In the genomic region with DNA sequence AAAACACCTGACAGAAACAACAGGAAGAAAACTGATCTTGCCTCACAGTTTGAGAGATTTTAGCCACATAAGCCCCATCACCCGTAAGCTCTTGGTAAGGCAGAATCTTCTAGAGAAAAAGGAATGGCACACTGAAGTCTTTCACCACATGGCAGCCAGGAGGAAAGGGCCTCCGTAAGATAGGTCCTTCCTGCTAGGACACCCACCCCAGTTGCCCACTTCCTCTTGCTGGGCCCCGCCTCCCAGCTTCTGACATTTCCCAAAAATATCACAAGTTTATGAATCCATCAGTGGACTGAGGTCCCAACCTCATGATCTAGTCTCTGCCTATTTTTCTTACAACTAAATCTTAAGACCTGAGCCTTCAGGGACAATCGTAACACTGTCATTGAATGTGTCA, we compare ENCODE assay signal across 14 mouse cellular contexts.
DNase-seq lines count a peak whose midpoint lies in the region; ATAC-seq lines count a peak whose summit lies in the region.
"Had no signal": no experiment of that assay in that cellular context is flagged by ENCODE, and none has a peak within 500 bp of the region (broad histone marks: within the 10 kb centered on the region; RNA-seq: fewer than 3 reads in every experiment).

No protein-coding gene starts in this region.

- no peaks in the 10 kb centered on the region for H3K36me3 ChIP-seq in heart, embryonic 11.5 days (ENCODE audit: control insufficient read depth, insufficient read depth, low read length)
- peaks cover 12% of the 10 kb centered on the region; the same call in 1 of the 2 replicates for H3K36me3 ChIP-seq in limb, embryonic 12.5 days
- peaks cover 8% of the 10 kb centered on the region; the same call in 1 of the 2 replicates for H3K36me3 ChIP-seq in limb, embryonic 10.5 days
- peaks cover 4% of the 10 kb centered on the region; the same call in 1 of the 2 replicates for H3K36me3 ChIP-seq in embryonic facial prominence, embryonic 13.5 days
- no peaks in the 10 kb centered on the region for H3K36me3 ChIP-seq in intestine, embryonic 16.5 days (ENCODE audit: control insufficient read depth, insufficient read depth, low read length)
- H3K36me3 ChIP-seq: liver, embryonic 12.5 days had no signal

- H3K9ac ChIP-seq in heart, embryonic 11.5 days (ENCODE audit: low read depth, low read length), result 0 out of 2 replicates have a peak overlapping the region, but pooled peaks have one; percentile 5
- no peak overlapping the region for H3K9ac ChIP-seq in limb, embryonic 12.5 days (replicated peaks)
- H3K9ac ChIP-seq in embryonic facial prominence, embryonic 13.5 days, result no peak overlapping the region
- H3K9ac ChIP-seq in intestine, embryonic 16.5 days (ENCODE audit: low read depth, low read length), result no peak overlapping the region
- H3K9ac ChIP-seq: liver, embryonic 12.5 days had no signal

- no peak overlapping the region for H3K4me3 ChIP-seq in heart, embryonic 11.5 days (ENCODE audit: low read depth, low read length)
- no peak overlapping the region for H3K4me3 ChIP-seq in limb, embryonic 12.5 days (replicated peaks)
- H3K4me3 ChIP-seq in limb, embryonic 10.5 days, result no peak overlapping the region
- no peak overlapping the region for H3K4me3 ChIP-seq in embryonic facial prominence, embryonic 13.5 days
- no peak overlapping the region for H3K4me3 ChIP-seq in intestine, embryonic 16.5 days (ENCODE audit: low read length)
- H3K4me3 ChIP-seq: layer of hippocampus, adult 2 months; liver, embryonic 12.5 days; myocyte had no signal

- peaks cover 15% of the 10 kb centered on the region for H3K4me1 ChIP-seq in heart, embryonic 11.5 days (ENCODE audit: control insufficient read depth, insufficient read depth, low read length)
- H3K4me1 ChIP-seq in limb, embryonic 12.5 days (replicated peaks), result peaks cover 35% of the 10 kb centered on the region
- peaks cover 21% of the 10 kb centered on the region; the same call in 1 of the 2 replicates for H3K4me1 ChIP-seq in limb, embryonic 10.5 days
- peaks cover 35% of the 10 kb centered on the region for H3K4me1 ChIP-seq in embryonic facial prominence, embryonic 13.5 days
- 0 out of 2 replicates have a peak, but pooled peaks cover 4% of the 10 kb centered on the region for H3K4me1 ChIP-seq in intestine, embryonic 16.5 days (ENCODE audit: control insufficient read depth, insufficient read depth, low read length)
- H3K4me1 ChIP-seq: liver, embryonic 12.5 days had no signal

- intact Hi-C loops in heart, postnatal 25 days (cut with DNase I), result no loop called here

- H3K4me2 ChIP-seq in heart, embryonic 11.5 days, result no peak overlapping the region
- no peak overlapping the region for H3K4me2 ChIP-seq in limb, embryonic 12.5 days
- no peak overlapping the region for H3K4me2 ChIP-seq in embryonic facial prominence, embryonic 13.5 days
- H3K4me2 ChIP-seq in intestine, embryonic 16.5 days (ENCODE audit: low read depth, low read length), result no peak overlapping the region
- H3K4me2 ChIP-seq: liver, embryonic 12.5 days; midbrain, embryonic 11.5 days had no signal

- no peak for ATAC-seq in heart, embryonic 11.5 days (replicated peaks; ENCODE audit: insufficient number of reproducible peaks, low FRiP score, low TSS enrichment)
- ATAC-seq in limb, embryonic 12.5 days (ENCODE audit: insufficient number of reproducible peaks, insufficient read depth, low FRiP score, low TSS enrichment, low read depth), result no peak
- no peak for ATAC-seq in embryonic facial prominence, embryonic 13.5 days (ENCODE audit: insufficient number of reproducible peaks, insufficient read depth, low FRiP score, low TSS enrichment, low read depth)
- ATAC-seq in megakaryocyte, adult 5-6 weeks (ENCODE audit: poor library complexity, severe bottlenecking), result peak; percentile 62
- no peak for ATAC-seq in intestine, embryonic 16.5 days
- ATAC-seq: intestine, postnatal 0 days; liver, embryonic 12.5 days had no signal

- peak overlapping the region; percentile 62; the same call in 1 of the 2 replicates for H3K27ac ChIP-seq in heart, embryonic 11.5 days (ENCODE audit: low read depth, low read length)
- H3K27ac ChIP-seq in limb, embryonic 12.5 days, result 0 out of 2 replicates have a peak overlapping the region, but pooled peaks have one; percentile 36
- no peak overlapping the region for H3K27ac ChIP-seq in limb, embryonic 10.5 days
- H3K27ac ChIP-seq in embryonic facial prominence, embryonic 13.5 days, result peak overlapping the region; percentile 73; the same call in 1 of the 2 replicates
- no peak overlapping the region for H3K27ac ChIP-seq in intestine, embryonic 16.5 days (ENCODE audit: low read length)
- H3K27ac ChIP-seq: layer of hippocampus, adult 2 months; liver, embryonic 12.5 days had no signal

- no peaks in the 10 kb centered on the region for H3K27me3 ChIP-seq in heart, embryonic 11.5 days (ENCODE audit: control insufficient read depth, insufficient read depth, low read length)
- no peaks in the 10 kb centered on the region for H3K27me3 ChIP-seq in limb, embryonic 12.5 days
- H3K27me3 ChIP-seq in limb, embryonic 10.5 days (ENCODE audit: low read depth, poor library complexity, severe bottlenecking), result no peaks in the 10 kb centered on the region
- no peaks in the 10 kb centered on the region for H3K27me3 ChIP-seq in embryonic facial prominence, embryonic 13.5 days
- no peaks in the 10 kb centered on the region for H3K27me3 ChIP-seq in intestine, embryonic 16.5 days (replicated peaks; ENCODE audit: control insufficient read depth, insufficient read depth, low read length)
- H3K27me3 ChIP-seq: liver, embryonic 12.5 days had no signal

- 73% methylated on average over 4 of the region's 4 CpGs for WGBS in heart, embryonic 11.5 days (ENCODE audit: insufficient replicate concordance)
- WGBS in limb, embryonic 12.5 days, result 81% methylated on average over 4 of the region's 4 CpGs
- WGBS in limb, embryonic 10.5 days, result 89% methylated on average over 4 of the region's 4 CpGs
- WGBS in embryonic facial prominence, embryonic 13.5 days, result 78% methylated on average over 4 of the region's 4 CpGs
- 82% methylated on average over 4 of the region's 4 CpGs for WGBS in intestine, embryonic 16.5 days

- DNase-seq in heart, postnatal 25 days (ENCODE audit: low spot score), result no peak
- no peak for DNase-seq in limb, embryonic 10.5 days (ENCODE audit: low spot score)
- DNase-seq: gastrocnemius, postnatal 36 days; thymus, postnatal 14 days had no signal

- H3K9me3 ChIP-seq in heart, embryonic 11.5 days (replicated peaks; ENCODE audit: control insufficient read depth, low read length), result no peaks in the 10 kb centered on the region
- 0 out of 2 replicates have a peak, but pooled peaks cover 4% of the 10 kb centered on the region for H3K9me3 ChIP-seq in limb, embryonic 12.5 days
- H3K9me3 ChIP-seq in limb, embryonic 10.5 days (replicated peaks), result no peaks in the 10 kb centered on the region
- H3K9me3 ChIP-seq in embryonic facial prominence, embryonic 13.5 days, result no peaks in the 10 kb centered on the region
- no peaks in the 10 kb centered on the region for H3K9me3 ChIP-seq in intestine, embryonic 16.5 days (ENCODE audit: control insufficient read depth, low read length)
- H3K9me3 ChIP-seq: liver, embryonic 12.5 days had no signal

Comparison
In these comparisons a context has a peak if more than half of its experiments do, and no peak if none do; other contexts are left out.
1. H3K27ac ChIP-seq: peak in heart, embryonic 11.5 days (single experiment), limb, embryonic 12.5 days (single experiment) and embryonic facial prominence, embryonic 13.5 days (single experiment); none in limb, embryonic 10.5 days (single experiment) and intestine, embryonic 16.5 days (single experiment).